Mouse (Mus musculus) T-helper 2 cell (primary cell): ENCODE data around the gene Cmss1.
"Not testable (repeated sequence)": the region's sequence is repeated elsewhere in the genome, so short reads cannot be mapped to it uniquely, and the experiment has no call there.

Experiments
- in situ Hi-C: fragments of 300-600 bp; cut with MboI, MseI; formaldehyde crosslinking; loops from one replicate; pipeline ENCODE4 v1.15.1; 2025; ENCODE audit warnings: high pct_unique_total_duplicates

Cmss1 gene

DNA sequence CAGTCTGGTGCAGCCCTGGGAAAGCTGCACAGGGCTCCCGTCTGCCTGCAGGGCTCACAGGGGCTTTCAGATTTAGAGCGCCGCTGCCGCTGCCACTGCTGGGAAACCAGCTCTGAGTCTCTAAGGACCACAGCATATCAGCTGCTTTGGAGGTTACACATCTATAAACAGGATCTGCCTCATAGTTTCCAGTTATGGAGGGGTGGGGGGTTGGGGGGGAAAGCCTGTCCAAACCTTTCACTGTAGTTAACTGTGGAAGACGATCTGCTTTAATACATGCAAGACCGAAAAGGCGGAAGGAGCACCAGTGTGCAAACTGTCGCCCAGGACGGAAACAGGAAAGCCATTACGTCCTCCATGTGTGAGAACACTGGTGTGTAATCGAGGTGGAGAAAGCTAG lies 213.5 kb downstream of the Cmss1 start:
- in situ Hi-C loops = no loop called here

DNA sequence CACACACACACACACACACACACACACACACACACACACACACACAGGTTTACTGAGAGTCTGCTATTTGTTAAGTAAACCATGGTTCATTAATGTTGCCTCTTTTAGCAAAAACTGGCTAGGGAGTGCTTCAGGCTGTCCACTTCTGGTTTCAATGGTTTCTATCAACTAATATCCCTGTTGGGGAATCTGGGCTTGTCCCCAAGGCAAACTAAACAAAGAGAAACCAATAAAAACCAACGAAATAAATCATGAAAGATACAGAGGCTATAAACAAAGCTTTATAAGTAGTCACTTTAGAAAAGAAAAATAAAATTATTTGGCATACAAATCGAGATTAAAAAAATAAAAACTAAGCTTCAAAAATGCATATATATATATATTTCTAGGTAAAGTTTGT lies 214.2 kb downstream of the Cmss1 start:
- in situ Hi-C loops = no loop called here

DNA sequence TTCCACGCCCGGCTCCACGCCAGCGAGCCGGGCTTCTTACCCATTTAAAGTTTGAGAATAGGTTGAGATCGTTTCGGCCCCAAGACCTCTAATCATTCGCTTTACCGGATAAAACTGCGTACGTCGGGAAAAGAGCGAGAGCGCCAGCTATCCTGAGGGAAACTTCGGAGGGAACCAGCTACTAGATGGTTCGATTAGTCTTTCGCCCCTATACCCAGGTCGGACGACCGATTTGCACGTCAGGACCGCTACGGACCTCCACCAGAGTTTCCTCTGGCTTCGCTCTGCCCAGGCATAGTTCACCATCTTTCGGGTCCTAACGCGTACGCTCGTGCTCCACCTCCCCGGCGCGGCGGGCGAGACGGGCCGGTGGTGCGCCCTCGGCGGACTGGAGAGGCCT lies 215.5 kb downstream of the Cmss1 start:
- in situ Hi-C loops = not testable (repeated sequence)

DNA sequence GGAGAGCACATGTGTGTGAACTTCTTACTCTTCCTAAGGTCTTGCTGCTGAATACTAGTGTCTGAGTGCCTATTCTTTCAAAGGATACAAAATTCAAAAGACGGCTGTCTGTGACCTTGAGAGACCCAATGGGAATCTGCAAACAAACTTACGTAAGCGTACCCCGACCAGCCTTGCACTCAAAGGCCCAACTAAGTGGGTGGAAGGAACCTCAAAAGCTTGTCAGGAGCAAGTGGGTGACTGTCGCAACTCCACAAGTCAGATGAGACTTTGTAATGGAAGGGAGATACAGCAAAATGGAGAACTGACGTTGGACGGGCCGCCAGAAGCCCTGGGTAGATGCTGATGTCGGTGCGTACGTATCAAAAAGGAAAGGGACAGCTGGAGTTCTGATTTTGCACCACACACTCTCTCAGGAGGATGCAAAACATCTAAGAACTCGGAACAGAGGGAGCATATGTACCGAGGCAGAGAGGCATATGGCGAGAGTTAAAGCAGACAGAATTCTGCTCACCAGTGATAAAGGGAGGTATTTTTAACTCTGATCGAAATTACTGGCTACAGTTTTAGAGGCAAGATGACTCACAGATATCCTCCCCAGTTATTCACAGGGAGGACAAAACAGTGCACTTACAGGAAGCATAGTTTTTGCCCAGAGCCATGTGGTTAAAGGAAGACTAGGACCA lies 217.0 kb downstream of the Cmss1 start:
- in situ Hi-C loops = no loop called here

DNA sequence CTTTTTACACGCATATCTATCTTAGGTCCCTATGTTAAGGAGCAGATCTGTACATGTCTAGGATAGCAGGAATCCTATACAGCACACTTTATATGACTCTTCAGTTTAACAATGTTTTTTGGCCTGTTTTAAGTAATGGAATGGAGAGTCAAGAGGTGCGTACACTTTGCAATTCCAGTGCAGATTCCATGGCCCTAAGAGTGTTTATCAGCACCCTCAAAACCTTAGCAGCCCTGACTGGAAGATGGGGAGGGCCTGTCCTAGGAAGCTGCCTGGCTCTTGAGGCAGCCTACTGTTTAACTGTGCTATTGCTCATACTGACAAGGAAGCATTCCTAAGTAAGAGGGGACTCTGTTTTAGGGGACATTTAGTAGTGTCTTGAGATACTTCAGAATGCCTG lies 222.4 kb downstream of the Cmss1 start:
- in situ Hi-C loops = no loop called here

DNA sequence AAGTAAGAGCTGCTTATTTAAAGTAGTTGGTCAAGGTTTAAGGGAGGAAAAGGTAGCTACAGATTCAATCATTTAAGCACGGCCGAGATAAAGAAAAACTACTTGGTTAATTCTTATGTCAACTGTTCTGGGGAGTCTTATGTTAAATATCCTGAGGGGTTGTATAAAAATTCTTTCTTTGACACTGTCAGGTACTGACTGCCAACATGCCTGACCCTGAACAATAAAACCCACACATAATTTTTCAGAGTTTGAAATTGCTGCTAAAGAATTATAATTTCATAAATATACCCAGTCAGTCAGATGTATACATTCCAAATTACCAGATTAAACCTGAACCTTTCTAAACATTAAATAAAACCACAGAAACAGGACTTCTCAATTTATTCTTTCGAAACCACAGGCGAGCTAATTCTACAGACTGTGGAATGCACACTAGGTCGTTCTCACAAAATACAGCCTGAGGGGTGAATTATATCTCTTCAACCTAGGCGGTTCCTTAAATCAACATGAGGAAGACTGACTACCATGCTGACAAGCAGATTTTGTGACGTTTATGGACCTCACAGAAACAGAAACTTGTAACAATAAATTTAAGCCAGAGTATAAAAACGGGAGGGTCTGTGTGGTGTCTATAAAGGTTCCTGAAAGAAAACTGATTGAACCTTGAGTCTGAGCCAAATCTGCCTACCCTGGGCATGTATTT lies 223.2 kb downstream of the Cmss1 start:
- in situ Hi-C loops = no loop called here

DNA sequence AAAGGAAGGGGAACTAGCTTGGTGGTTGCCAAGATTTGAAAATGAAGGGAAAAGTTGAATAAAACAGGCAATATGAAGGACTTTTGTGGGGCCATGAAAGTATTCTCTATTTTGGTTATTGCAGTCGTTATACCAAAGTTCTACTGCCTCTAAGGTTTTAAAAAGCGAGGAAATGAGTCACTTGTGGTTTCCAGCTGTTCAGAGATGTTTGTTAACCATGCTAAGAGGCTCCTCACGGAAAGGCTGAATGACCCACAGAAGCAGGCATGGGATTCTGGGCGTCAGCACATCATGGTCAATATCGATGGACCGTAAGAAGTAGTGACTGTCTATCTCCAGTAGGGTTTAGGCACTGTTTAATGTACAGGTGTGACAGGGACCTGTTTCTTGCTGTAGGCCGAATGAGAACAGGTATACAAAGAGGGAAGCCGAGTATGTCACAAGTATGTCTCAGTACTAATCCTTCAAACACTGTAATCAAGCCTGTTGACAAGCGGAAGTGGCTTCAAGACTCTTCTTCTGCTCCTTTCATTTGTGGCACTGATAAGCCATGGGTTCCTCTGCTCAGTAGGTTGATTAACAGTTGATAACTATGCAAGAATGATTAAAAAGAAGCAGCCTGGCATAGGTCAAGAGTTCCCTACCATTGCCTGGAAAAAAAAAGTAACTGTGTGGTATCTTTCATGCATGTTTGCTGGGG lies 227.9 kb downstream of the Cmss1 start:
- in situ Hi-C loops = no loop called here

DNA sequence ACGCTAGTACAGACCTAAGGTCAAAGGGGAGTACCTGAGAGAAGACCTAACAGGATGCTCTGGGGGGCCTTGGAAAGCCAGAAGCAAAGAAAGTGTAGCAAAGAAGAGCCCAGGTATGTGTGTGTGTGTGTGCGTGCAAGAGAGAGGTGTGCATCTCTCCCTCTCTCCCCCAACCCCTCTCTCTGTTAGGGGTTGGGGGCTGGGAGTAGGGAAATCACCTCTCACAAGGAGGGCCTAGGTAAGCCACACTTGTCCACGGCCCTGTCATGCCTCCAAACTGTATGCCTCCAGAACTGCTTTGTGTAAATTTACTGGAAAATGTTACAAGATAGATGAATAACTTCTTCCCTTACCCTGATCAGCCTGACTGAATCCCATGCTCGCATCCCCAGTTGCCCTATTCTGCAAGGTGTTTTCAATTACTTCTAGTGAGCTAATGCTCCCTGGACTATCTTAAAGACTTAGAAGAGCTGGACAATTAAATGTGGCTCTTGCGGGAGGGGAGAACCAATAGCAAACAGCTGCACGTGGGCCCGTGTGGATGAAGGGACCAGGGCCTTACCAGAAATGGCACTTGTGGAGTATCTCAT lies 231.3 kb downstream of the Cmss1 start:
- in situ Hi-C loops = no loop called here

DNA sequence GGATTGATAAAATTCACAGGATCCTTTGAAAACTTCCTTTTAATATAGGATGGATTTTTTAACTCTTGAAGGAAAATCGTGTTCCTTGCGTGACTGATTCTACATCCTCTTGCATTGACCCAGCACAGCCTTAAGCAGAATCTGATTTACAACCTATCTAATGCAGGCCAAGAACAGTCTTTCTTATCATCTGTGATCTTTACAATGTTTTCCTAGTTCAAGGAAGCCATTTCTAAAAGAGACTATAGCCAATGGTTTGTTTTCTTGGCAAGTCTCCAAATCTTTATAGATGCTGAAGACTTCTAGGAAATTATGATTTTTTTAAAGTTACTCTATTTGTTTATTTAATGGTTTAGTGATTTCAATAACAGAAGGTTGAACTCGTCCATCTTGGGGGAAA lies 234.5 kb downstream of the Cmss1 start:
- in situ Hi-C loops = no loop called here

DNA sequence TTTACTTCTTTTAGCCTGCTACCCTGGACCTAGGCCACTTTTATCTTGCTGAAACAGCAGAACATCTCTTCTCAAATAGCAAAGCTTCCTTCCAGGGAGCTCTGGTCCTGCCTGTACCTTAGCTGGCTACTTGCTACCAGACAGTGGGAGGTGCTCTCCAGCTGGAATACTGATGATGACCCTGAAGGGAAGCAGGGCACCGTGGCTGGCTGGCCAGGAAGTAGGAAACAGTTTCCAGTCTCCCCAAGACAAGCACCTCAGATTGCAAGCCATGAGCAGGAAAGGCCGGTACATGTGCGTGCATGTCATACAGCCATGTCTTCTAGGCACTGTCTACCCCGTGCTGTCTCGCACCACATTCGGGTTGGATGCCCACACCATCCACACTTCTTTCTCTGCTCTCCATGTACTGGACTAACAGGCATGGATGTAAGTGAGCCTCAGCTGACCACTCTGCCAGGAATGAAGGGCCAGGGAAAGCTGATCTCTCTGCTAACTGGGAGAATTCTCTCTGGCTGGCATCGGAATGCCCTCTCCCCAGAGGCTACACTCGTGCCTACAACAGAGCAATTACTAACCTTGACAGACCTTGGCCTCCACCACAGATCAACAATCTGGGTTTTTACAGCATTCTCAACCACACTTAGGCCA lies 236.7 kb downstream of the Cmss1 start:
- in situ Hi-C loops = no loop called here

DNA sequence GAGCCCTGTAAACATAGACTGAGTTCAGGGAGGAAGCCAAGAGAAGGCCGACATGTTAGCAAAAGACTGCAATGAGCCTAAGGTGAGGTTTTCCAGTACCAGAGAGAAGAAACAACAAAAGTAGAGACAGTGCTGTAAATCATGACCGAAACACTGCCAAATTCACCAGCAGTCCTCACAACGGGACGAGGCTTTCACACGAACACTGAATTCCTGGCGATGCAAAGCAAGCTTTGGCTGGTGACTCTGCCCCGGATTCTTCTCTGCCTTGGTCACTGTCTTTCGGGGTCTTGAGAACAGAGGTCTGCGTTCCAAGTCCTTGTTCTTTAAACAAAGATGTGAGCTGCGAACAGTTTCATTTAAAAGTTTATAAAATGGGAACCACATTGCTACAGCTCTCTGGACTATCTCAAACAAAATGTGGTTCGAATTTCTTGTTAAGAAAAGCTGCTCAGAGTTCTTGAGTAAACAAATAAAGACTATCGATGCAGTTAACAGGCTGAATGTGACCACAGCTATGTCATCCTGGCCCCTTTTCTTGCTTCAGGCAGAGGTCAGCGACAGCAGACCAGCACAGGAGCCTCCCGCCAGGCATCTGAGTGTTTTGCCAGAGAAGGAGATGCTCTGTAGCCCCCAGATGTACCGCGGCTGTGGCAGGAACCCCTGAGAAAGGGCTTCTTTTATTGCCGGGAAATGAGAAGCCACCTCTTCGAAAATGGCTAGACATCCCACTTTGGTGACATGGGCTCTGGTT lies 239.5 kb downstream of the Cmss1 start:
- in situ Hi-C loops = no loop called here

DNA sequence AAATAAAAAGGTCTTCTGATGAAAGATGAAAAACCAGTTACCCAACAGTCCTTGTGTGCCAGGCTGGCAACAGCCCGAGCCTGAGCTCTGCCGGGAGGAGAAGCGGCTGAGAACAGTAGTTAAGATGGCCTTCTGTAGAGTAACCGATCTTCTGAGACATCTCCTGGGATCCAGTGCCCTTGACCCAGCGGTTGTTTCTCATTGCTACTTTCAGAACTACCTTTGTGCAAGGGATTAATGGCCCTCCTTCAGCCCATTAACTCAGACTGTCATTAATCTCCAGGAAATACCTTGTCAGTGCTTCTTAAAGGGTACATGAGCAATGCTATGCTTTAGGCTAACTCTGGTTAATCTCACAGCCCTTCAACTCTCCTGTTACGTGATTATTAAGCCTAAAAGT lies 240.5 kb downstream of the Cmss1 start:
- in situ Hi-C loops = no loop called here

DNA sequence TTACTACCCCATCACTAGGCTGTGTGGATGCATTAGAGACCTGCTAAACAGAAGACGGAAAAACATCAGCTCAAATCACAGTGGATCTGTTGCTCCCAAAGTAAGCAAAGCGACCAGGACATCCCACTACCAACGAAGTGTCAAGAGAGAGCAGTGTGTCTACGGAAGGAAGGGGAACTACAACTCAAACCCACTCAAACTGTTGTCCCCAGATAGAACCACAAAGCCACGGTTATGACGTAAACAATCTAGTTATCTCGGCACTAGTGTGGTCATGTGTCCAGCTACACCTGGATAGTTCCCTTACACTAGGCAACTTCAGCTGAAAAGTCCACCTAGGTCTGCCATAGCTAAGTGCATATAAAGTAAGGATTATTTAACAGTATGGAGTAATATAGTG lies 242.2 kb downstream of the Cmss1 start:
- in situ Hi-C loops = no loop called here

DNA sequence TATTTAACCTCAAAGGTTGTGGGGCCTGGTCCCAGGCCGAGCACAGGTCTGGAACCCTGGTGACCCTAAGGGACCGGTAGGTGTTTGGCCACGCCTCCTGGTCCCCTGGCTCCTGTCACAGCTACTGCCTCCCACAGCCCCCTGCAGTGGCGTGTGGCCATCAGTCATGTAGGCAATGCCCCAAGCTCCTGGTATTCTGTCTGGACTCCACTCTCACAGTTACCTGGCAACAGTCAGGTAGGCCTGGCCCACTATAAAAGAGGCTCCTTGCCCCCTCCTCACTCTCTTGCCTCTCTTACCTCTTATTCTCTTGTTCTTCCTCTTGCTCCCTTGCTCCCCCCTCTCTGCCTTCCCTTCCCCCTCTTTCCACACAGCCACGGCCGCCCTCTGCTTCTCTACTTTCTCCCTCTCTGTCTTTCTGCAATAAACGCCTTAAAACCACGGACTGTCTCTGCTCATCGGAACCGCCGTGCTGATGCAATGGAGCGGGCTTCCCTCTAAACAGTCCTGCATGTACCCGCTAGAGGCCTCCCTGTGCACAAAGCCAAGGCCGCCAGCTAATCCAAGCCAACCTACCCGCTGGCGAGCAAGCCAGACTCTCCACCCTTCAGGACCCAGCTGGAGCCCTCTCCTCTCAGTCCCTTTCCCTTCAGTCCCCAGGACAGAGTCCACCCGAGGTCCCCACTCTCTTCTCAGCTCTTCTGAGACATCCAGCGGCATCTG lies 243.8 kb downstream of the Cmss1 start:
- in situ Hi-C loops = no loop called here

DNA sequence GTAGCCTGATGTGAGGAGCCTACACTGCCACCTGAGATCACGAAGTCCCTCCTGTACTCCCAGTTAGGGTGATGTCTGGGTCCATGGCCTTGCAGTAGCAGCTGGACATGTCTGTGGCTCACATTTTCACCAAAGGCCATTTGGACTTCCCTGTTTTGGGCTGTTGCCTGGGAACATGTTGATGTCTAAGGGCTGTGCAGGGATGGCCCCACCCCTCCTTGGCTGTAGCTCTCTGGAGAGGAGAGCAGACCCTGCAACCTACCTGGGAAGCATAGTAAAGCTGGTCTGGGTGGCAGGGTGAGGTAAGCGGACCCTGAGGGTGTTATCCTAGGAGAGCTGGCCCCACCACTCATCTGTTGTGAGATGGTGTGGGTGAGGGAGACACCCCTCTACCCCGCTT lies 245.9 kb downstream of the Cmss1 start:
- in situ Hi-C loops = no loop called here

DNA sequence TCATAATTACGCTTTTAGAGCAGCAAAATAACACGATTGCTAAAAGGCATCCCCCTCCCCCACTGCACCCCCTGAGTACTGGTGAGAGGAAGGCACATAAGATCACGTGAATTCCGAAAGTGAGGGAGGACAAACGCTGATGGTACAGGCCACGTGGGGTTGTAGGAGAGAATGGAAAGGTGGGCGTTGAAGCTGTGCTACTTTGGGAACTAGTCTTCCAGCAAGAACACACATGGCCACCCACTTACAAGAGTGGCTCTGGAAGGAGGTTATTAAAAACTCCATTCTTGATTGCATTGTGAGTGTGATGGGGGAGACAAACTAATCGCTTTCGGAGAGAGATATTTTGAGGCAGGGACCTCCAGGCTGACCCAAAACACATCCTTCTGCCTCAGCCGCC lies 247.4 kb downstream of the Cmss1 start:
- in situ Hi-C loops = no loop called here

DNA sequence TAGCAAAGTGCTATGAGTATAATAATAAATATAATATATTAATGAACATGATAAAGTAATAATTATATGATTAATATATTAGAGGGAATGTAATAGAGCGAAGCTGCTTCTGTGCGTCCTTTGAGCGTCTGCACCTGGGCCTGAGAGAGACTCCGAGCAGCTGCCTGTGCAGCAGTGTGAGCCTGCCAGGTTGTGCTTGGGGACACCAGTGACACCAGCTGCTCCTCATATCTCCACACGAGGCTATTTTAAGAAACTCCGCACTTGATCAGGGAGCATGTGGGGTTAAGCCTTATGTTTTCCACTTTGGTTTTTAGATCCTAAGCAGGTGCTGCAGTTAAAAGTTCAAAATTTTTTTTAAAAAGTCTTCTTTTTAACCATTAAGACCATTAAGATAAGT lies 249.7 kb downstream of the Cmss1 start:
- in situ Hi-C loops = no loop called here

DNA sequence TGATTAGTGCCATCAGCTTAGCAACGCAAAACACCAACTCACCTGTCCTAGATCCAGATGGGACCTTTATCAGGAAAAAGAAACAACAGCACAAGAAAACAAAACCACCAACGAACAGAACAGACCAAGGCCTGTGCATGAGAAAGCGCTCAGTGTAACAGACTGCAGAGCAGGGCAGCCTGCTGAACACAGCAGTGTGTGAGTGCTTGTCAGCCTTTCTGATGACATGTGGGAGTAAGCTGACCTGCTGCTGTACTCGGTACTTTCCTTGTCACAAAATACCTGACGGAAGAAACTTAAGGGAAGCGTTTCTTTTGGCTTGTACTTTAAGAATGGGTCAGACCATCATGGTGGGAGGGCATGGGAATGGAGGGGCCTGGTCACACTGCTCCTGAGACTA lies 250.2 kb downstream of the Cmss1 start:
- in situ Hi-C loops = no loop called here

DNA sequence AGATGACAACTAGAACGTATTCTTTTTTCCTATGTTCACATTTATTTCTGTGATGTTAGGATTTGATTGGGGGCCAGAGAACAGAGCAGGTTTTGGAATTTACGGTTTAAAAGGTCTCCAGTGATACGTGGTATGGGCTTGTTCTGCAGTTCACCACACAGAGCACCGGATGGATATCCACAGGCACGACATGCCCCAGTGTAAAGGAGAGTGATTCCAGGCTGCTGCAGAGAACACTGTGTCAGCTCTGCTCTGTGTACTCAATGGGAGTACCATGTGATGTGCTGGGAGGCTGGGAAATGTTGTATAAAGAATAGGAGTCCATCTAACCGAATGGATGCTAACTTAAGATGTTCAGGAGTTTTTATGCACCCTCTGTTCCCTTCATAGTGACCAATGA lies 252.7 kb downstream of the Cmss1 start:
- in situ Hi-C loops = no loop called here

DNA sequence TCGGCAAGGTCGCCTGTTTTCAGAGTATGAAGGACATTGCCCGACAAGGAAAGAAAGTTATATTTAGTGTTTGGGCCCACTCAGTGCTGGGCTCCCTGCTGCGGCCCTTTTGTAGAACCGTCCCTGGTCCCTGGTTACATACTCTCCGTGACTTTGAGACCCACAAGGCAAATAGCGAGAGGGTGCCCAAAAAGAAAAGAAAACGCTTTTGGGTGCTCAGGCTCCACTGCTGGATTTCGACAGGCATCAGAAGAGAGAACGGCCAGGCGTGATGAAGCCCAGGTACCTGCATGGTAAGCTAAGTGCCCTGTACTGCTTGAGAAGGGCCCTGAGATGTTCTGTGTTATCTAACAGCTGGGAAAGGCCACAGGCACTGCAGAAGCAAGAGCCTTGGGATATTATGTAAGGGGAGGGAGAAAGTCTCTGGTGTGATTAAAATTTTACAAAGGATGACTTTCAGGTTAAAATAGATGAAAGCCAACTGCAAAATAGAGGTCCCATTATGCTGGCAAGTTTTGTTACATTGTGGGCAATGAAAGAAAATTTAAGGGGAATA lies 253.4 kb downstream of the Cmss1 start:
- in situ Hi-C loops = no loop called here
